Mouse (Mus musculus) myocyte (in vitro differentiated cells): ENCODE measurements around the gene Mrps17. TPM values are rescaled to one million over a fixed set of nuclear protein-coding genes. Genes with fewer than 3 reads are reported as not detected.
A peak's percentile ranks its signal among the peaks of the same experiment; 100 is the strongest.

Experiments used
- H3K27me3 ChIP-seq: one replicate; pipeline ENCODE4 v1.6.1; 2011; ENCODE audit not compliant: control insufficient read depth, insufficient read depth, insufficient read length
- H3K36me3 ChIP-seq: one replicate; pipeline ENCODE4 v1.6.1; 2011; ENCODE audit not compliant: control insufficient read depth, insufficient read depth
- H3K4me2 ChIP-seq: one replicate; pipeline ENCODE4 v1.6.1; 2011; ENCODE audit warnings: low read depth, control low read depth
- H3K4me3 ChIP-seq: one replicate; pipeline ENCODE4 v1.5.1; 2011; ENCODE audit warnings: mild to moderate bottlenecking, control low read depth, moderate library complexity
- H3K79me2 ChIP-seq: one replicate; pipeline ENCODE4 v1.6.1; 2011; ENCODE audit not compliant: control insufficient read depth, insufficient read depth
- H3ac ChIP-seq: one replicate; pipeline ENCODE4 v1.6.1; 2011; ENCODE audit not compliant: control insufficient read depth, insufficient read length
- CEBPB ChIP-seq: IDR thresholded peaks from 2 replicates; pipeline ENCODE4 v1.6.1; 2011; ENCODE audit warnings: mild to moderate bottlenecking, moderate library complexity; ENCODE audit not compliant: poor library complexity, insufficient read depth, severe bottlenecking
- E2F4 ChIP-seq: IDR thresholded peaks from one replicate; pipeline ENCODE4 v1.6.1; 2011; ENCODE audit warnings: mild to moderate bottlenecking, control low read depth, moderate library complexity; ENCODE audit not compliant: insufficient read depth
- MAX ChIP-seq: IDR thresholded peaks from one replicate; pipeline ENCODE4 v1.6.1; 2011; ENCODE audit warnings: low read depth, mild to moderate bottlenecking, control low read depth
- MYOD1 ChIP-seq, 3 experiments: IDR thresholded peaks; one replicate each; pipeline ENCODE4 v1.6.1; 2011; ENCODE audit warnings: control low read depth in 2 of 3, low read depth in 2 of 3, mild to moderate bottlenecking in 2 of 3, moderate library complexity in 1 of 3; ENCODE audit not compliant: insufficient read length in 2 of 3, control insufficient read depth in 1 of 3
- MYOG ChIP-seq, 3 experiments: IDR thresholded peaks; one replicate each; pipeline ENCODE4 v1.6.1; 2011; ENCODE audit warnings: control low read depth in 2 of 3, low read depth in 2 of 3, mild to moderate bottlenecking in 2 of 3; ENCODE audit not compliant: insufficient read length in 2 of 3, control insufficient read depth in 1 of 3, insufficient read depth in 1 of 3
- POLR2A ChIP-seq: IDR thresholded peaks from one replicate; pipeline ENCODE4 v1.6.1; 2011; ENCODE audit warnings: low read depth, mild to moderate bottlenecking, control low read depth, moderate library complexity; ENCODE audit not compliant: insufficient read length
- POLR2AphosphoS2 ChIP-seq: IDR thresholded peaks from one replicate; pipeline ENCODE4 v1.6.1; 2011; ENCODE audit warnings: low read depth, control low read depth; ENCODE audit not compliant: insufficient read length
- REST ChIP-seq: IDR thresholded peaks from one replicate; pipeline ENCODE4 v1.6.1; 2011; ENCODE audit warnings: mild to moderate bottlenecking, control low read depth, moderate library complexity; ENCODE audit not compliant: insufficient read depth, insufficient read length
- SRF ChIP-seq: IDR thresholded peaks from one replicate; pipeline ENCODE4 v1.6.1; 2011; ENCODE audit warnings: low read depth; ENCODE audit not compliant: control insufficient read depth, insufficient read length
- TCF12 ChIP-seq: IDR thresholded peaks from one replicate; pipeline ENCODE4 v1.6.1; 2011; ENCODE audit warnings: mild to moderate bottlenecking, control low read depth; ENCODE audit not compliant: poor library complexity, insufficient read depth, severe bottlenecking
- TCF3 ChIP-seq: IDR thresholded peaks from one replicate; pipeline ENCODE4 v1.6.1; 2011; ENCODE audit warnings: low read depth, control low read depth; ENCODE audit not compliant: insufficient read length
- USF1 ChIP-seq: IDR thresholded peaks from one replicate; pipeline ENCODE4 v1.6.1; 2011; ENCODE audit warnings: low read depth, mild to moderate bottlenecking, control low read depth, moderate library complexity
- polyA plus RNA-seq: library from polyadenylated mRNA; unstranded; fragments of >200 nt; fragmentation: generic; extraction: Trizol; gene quantifications from one replicate; pipeline ENCODE4 v1.2.1, GENCODE M21; 2012; ENCODE audit warnings: missing spikeins

The Mrps17 gene
- polyA plus RNA-seq, 1 experiment, result 138 TPM

GRCm38 (mm10) chr5:129730344-129730743 is 15.0 kb downstream of the Mrps17 start:
- Histone ChIP-seq H3K4me2 (peak overlapping the region; percentile 35), H3ac (peak overlapping the region; percentile 6), H3K79me2 (peaks cover 51% of the 10 kb centered on the region), H3K36me3 (no peaks in the 10 kb centered on the region), H3K4me3 (no peak overlapping the region), H3K27me3 (no peaks in the 10 kb centered on the region)
- TF ChIP-seq MYOG (IDR thresholded peaks at IDR 0.05; ENCODE audit: control insufficient read depth in 1 of 3, insufficient read depth in 1 of 3, insufficient read length in 2 of 3, low read depth in 2 of 3), result peak in 2 of 3 experiments; percentile 35 to 44
- TF ChIP-seq MYOD1 (IDR thresholded peaks at IDR 0.05; ENCODE audit: control insufficient read depth in 1 of 3, insufficient read length in 2 of 3, low read depth in 2 of 3), result peak; percentile 5 to 79 (median 62)
- no peak for TF ChIP-seq POLR2AphosphoS2

- Histone ChIP-seq H3K4me2 (peak overlapping the region; percentile 35), H3K79me2 (peaks cover 45% of the 10 kb centered on the region), H3K4me3 (no peak overlapping the region), H3K27me3 (no peaks in the 10 kb centered on the region), H3ac (peak overlapping the region; percentile 6), H3K36me3 (no peaks in the 10 kb centered on the region)
- TF ChIP-seq REST (no peak), POLR2AphosphoS2 (no peak), MYOD1 (IDR thresholded peaks at IDR 0.05; ENCODE audit: control insufficient read depth in 1 of 3, insufficient read length in 2 of 3, low read depth in 2 of 3) (peak; percentile 43 to 65 (median 59)), TCF12 (no peak), CEBPB (no peak), E2F4 (no peak), TCF3 (no peak), POLR2A (no peak), SRF (peak; percentile 95), USF1 (no peak), MAX (no peak), MYOG (IDR thresholded peaks at IDR 0.05; ENCODE audit: control insufficient read depth in 1 of 3, insufficient read depth in 1 of 3, insufficient read length in 2 of 3, low read depth in 2 of 3) (peak in 2 of 3 experiments; percentile 17 to 51)
Measured at GRCm38 (mm10) chr5:129731021-129731420, 15.7 kb downstream of the Mrps17 start.

DNA sequence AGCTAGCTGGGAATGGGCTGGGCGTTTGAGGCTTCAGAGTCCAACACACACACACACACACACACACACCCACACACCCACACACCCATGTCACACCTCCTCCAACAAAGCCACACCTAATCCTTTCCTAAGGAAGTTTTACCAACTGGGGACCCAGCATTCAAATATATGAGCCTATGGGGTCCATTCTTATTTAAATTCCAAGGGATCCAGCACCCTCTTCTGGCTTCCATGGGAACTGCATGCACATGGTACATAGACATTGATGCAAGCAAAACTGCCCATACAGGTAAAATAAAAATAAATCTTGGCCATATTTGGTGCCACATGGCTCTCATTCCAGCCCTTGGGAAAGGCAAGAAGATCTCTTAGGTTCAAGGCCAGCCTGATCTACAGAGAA is 25.7 kb downstream of the Mrps17 start:
- Histone ChIP-seq H3K4me3 (no peak overlapping the region), H3ac (no peak overlapping the region), H3K27me3 (no peaks in the 10 kb centered on the region), H3K36me3 (peaks cover 15% of the 10 kb centered on the region), H3K79me2 (no peaks in the 10 kb centered on the region), H3K4me2 (no peak overlapping the region)
- TF ChIP-seq REST (no peak), CEBPB (no peak), TCF3 (no peak), E2F4 (no peak), MAX (no peak), TCF12 (no peak), MYOG (IDR thresholded peaks at IDR 0.05; ENCODE audit: control insufficient read depth in 1 of 3, insufficient read depth in 1 of 3, insufficient read length in 2 of 3, low read depth in 2 of 3) (no peak), POLR2A (no peak), SRF (no peak), USF1 (no peak), MYOD1 (IDR thresholded peaks at IDR 0.05; ENCODE audit: control insufficient read depth in 1 of 3, insufficient read length in 2 of 3, low read depth in 2 of 3) (no peak), POLR2AphosphoS2 (no peak)

GRCm38 (mm10) chr5:129742903-129743488 is 27.7 kb downstream of the Mrps17 start:
- no peak overlapping the region for H3K4me2 ChIP-seq
- no peak for TF ChIP-seq USF1
- no peak for TF ChIP-seq MAX
- no peak for TF ChIP-seq CEBPB
- no peak for TF ChIP-seq MYOD1 (IDR thresholded peaks at IDR 0.05; ENCODE audit: control insufficient read depth in 1 of 3, insufficient read length in 2 of 3, low read depth in 2 of 3)
- TF ChIP-seq TCF3, result no peak
- TF ChIP-seq REST, result no peak
- TF ChIP-seq POLR2AphosphoS2, result no peak
- no peak for TF ChIP-seq TCF12
- TF ChIP-seq SRF, result no peak
- no peak for TF ChIP-seq E2F4
- no peak for TF ChIP-seq MYOG (IDR thresholded peaks at IDR 0.05; ENCODE audit: control insufficient read depth in 1 of 3, insufficient read depth in 1 of 3, insufficient read length in 2 of 3, low read depth in 2 of 3)
- TF ChIP-seq POLR2A, result no peak
- no peaks in the 10 kb centered on the region for H3K79me2 ChIP-seq
- no peaks in the 10 kb centered on the region for H3K27me3 ChIP-seq
- peaks cover 19% of the 10 kb centered on the region for H3K36me3 ChIP-seq
- H3K4me3 ChIP-seq, result no peak overlapping the region
- no peak overlapping the region for H3ac ChIP-seq

- TF ChIP-seq E2F4, result no peak
- TF ChIP-seq TCF12, result no peak
- TF ChIP-seq USF1, result no peak
- TF ChIP-seq CEBPB, result no peak
- TF ChIP-seq POLR2AphosphoS2, result no peak
- Histone ChIP-seq H3K79me2 (no peaks in the 10 kb centered on the region), H3K4me2 (no peak overlapping the region), H3K4me3 (no peak overlapping the region), H3K36me3 (peaks cover 25% of the 10 kb centered on the region), H3K27me3 (no peaks in the 10 kb centered on the region), H3ac (no peak overlapping the region)
Measured at GRCm38 (mm10) chr5:129744050-129744449, 28.8 kb downstream of the Mrps17 start.
